Mouse (Mus musculus) 3134 (cell line): ENCODE data around the gene Cfd.
A peak's percentile ranks its signal among the peaks of the same experiment; 100 is the strongest.
"Not testable (repeated sequence)": the region's sequence is repeated elsewhere in the genome, so short reads cannot be mapped to it uniquely, and the experiment has no call there.

ENCODE experiments used
- DNase-seq: peaks from one replicate; pipeline ENCODE4 v3.0.0-alpha.2; 2011; ENCODE audit warnings: low spot score; ENCODE audit not compliant: insufficient read length; ENCODE audit errors: extremely low read depth

Gene Cfd

DNA sequence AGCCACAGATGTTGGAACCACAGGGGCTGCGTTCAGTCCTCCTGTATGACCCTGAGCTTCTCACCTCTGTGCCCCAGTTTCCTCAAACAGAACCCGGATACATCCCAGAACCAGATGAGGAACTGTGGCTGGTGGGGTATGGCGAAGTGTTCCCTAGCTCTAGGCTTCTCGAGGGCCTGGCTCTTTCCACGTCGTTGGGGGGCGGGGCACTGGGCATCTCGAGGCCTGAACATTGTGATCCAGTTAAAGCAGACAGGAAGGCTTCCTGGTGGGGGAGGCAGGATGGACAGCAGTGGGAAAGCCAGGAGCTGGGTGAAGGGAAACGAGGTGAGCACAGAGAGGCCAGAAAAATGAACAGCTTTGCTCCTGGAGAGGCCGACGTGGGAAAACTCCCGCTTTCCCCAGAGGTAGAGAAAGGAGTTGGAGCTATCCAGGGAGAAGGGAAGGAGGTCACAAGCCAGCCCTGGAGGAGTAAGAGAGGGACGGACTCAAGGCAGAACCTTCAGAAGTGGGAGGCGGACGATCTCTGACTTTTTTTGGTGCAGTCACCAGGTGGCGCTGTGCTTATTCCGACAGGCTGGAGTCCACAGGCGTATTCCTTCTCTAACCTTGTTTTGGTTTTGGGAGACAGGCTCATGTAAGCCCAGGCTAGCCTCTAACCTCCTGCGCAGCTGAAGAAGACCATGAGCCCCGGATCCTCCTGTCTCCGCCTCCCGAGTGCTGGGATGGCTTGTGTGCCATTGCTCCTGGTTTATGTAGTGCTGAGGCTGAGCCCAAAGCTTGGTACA, 7.2 kb upstream of the Cfd start:
- peak; percentile 67 for DNase-seq

DNA sequence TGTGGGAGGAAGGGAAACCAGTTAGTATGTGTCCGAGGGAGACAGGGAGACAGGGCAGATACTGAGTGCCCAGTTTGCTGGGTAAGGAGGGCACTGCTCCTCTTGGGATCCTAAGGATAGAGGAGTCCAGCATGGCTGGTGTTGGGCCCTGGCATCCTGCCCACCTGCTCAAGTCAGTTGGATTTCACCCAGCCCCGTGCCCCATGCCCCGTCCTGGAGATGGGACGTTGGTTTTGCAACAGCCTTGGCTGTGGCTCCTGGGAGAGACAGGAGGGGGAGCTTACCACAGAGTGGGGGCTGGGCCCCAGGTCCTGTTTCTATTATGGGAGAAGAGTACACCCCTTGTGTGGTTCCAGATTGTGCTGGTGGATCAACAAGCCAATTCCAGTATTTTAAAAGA, 6.2 kb upstream of the Cfd start:
- DNase-seq = peak; percentile 58

DNA sequence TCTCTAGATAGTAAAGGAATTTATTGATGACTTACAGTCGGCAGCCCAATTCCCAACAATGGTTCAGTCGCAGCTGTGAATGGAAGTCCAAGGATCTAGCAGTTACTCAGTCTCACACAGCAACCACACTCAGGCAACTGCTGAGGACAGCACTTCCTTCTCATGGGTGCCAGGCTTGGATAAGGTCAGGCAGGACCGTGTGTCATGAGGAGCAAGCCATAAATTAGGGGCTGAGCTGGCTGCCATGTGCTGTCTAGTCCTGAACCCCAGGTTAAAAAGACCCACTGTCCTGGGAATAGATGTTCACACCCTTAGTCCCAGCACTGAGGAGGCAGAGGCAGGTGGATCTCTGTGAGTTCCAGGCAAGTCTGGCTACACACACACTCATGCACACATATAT, 5.7 kb upstream of the Cfd start:
- not testable (repeated sequence) for DNase-seq

DNA sequence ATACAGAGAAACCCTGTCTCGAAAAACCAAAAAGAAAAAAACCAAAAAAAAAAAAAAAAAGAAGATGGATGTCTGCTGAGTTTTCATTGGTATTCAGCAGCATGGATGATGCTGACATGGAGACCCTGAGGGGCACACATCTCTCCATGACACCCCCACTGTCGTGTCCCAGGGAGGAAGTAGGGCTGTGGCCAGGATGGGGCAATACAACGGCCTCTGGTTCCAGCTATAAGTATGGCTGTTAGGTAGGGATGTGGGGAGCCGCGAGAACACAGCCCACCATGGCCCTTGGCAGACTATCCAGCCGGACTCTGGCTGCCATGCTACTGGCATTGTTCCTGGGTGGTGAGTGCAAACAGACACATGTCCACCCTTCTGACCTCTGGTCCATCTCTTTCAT, 4.6 kb upstream of the Cfd start, which contains the start of gene Elane:
Gene Elane, plus strand, starts transcription at position 194 of the 400 bp plus-strand sequence.
- DNase-seq = no peak

DNA sequence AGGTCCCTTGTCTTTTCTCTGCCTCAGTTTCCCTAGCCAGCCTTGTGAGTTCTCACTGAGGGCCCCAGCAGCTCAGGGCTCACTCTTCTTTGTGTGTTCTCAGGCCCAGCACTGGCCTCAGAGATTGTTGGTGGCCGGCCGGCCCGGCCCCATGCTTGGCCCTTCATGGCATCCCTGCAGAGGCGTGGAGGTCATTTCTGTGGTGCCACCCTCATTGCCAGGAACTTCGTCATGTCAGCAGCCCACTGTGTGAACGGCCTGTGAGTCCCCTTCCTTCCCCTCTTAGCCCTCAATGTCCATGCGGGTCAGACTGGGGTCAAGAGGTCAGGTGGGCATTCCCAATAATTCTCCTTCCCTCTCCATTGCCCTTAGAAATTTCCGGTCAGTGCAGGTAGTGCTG, 4.0 kb upstream of the Cfd start:
- no peak for DNase-seq

DNA sequence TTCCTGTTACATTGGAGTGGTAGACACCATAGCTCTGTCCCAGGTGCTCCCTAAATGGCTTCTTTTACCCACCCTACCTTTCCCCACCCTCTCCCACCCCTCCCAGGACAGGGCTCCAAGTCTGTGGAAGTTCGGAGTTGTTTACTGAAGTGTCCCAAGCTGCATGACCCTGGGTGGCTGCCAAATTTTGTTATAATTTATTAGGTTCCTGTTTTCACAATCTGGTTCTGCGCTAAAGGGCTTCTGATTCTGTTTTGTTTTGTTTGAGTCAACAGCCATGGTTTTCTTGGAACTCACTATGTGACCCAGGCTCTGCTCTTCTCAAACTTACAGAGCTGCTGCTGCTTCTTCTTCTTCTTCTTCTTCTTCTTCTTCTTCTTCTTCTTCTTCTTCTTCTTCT, 1.3 kb upstream of the Cfd start:
- DNase-seq = no peak

DNA sequence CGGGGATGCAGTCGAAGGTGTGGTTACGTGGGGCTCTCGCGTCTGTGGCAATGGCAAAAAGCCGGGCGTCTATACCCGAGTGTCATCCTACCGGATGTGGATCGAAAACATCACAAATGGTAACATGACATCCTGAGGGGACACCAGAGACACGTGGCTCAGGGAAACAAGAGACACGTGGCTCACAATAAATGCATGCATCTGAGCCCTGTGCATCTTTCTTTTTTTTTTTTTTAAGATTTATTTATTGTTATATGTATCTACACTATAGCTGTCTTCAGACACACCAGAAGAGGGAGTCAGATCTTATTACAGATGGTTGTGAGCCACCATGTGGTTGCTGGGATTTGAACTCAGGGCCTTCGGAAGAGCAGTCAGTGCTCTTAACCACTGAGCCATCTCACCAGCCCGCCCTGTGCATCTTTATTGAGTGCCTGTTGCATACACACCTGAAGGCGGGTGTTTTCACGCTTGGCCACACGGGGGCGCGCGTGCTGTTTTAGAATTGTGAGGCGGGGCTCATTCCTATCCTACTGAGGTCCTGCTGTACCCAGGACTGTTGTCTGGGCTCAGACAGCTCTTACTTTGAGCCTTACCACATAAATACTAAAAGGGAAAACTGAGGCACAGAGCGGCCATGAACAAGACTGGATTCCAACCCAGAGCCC, 1.9 kb downstream of the Cfd start:
- peak; percentile 62 for DNase-seq

DNA sequence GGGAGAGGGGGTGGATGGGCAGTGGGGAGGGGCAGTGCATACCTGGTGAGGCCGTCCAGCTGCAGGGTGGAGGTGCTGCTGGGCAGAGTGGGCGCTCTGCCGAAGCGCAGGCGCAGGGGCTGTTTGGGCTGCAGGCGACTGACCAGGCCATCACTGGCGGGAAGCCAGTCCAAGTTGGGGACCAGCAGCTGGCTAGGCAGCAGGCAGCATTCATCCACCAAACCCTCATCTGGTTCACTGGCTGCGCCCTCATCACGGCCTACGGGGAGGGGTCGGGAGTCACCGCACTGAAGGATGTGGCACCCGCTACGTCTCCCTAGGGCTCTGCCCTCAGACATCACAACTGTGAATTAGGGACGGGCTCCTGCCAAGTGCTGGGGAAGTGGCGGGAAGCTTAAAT, 5.7 kb downstream of the Cfd start:
- DNase-seq = no peak

DNA sequence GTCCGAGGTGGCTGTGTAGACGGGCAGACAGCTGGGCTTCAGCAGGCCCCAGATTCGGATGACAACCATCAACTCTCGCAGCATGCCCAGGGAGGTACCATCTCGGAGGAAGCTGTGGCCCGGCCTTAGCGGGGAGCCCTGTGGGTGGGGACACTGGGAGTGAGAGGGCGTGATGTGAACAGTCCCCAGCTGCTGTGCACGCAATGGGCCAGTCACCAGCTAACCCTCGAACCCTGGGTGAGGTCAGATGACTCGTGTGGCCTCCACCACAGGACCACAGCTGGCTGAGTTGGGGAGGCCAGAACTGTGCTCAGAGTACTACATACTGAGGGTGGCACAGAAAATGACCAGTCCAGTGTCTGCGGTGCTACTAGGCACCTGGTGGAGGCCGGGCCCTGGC, 6.2 kb downstream of the Cfd start:
- DNase-seq = no peak

DNA sequence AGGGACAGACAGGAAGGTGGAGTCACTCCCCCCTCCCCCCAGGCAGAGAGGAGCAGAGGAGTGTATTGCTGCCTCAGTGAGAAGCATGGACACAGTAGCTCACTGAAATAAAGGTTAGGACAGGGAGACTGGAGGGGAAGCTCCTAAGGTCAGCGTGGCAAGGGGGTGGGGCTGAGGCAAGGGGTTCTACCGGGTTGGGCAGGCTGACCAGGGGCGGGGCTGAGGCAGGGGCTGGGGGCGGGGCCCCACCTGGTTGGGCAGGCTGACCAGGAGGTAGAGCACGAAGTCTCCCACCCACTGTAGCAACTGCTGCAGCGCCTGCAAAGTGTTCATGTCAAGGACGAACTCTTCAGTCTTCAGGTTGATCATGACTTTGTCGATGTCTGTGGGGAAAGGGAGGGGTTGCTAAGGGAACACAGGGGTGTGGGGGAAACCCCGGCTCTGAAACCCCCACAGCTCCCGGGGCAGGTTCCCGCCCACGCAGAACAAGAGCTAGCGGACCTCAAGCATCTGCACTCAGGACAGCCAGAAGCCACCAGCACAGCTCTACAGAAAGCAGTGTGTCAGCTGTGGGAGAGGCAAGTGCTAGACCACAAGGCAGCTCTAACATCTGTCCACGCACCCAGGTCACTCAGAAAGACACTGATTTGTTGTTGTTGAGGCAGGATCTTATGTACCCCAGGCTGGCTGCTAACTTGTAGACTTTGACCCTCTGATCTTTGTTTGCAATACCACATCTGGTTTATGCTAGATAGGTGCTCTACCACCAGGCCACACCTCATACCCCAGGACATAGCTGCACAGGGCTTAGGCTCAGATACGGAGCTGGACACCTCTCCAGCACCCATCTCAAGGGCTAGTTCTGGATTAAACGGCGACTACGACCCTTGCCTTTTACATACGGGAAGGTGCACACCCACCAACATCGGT, 6.9 kb downstream of the Cfd start:
- no peak for DNase-seq

DNA sequence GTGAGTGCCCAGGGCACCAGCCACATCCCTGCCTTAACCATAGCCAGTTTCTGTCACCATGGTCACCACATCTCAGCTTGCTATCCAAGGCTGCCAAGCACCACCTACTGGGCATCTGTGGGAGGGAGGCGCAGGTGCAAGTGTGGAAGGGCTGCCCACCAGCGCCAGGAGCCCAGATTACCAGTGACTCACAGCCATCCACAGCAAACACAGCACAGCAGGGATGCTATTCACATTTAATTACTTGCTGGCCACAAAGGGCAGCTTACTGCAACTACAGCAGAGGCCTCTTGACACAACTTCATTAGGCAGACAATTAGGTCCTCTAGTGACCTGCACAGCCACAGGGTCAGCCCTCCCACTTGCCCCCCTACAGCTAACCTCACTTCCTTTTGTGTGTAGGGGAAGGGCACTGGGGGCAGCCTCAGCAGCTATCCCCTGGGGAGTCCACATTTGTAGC, 10.3 kb downstream of the Cfd start:
- DNase-seq = no peak

DNA sequence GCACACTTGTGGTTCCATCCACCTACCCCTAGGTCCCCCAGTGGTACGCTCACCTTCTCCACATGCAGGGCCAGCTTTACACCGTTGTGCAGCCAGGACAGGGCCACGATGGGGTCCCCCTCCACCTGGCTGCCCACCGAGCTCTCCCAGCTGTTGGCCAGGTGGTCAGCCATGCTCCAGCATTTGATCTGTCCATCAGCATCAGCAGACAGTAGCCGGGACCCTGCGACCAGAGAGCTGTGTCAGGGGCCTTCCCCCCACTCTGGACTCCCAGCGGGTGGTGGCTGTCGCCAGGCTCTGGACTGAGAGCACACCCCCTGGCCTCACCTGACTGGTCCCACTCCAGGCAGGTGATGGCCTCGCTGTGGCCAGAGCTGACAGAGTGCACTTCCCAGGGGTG, 16.1 kb downstream of the Cfd start:
- DNase-seq = no peak

DNA sequence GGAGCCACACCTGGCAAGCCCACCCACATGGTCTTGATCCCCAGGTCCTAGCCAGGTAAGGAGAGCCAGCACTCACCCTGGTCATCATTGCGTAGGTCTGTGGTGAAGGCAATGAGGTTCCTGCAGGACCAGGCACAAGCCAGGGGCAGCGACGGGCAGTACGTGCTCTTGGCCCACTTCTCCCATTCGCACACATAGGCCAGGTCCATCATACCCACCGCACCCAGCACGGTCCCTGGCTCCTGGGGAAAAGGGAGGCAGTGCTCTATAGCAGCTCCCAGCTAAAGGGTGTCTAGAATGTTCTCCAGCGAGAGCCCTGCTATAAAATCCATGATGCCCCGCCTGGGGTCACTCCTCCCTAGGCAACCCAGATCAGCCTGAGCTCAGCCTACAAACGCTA, 16.8 kb downstream of the Cfd start:
- no peak for DNase-seq

DNA sequence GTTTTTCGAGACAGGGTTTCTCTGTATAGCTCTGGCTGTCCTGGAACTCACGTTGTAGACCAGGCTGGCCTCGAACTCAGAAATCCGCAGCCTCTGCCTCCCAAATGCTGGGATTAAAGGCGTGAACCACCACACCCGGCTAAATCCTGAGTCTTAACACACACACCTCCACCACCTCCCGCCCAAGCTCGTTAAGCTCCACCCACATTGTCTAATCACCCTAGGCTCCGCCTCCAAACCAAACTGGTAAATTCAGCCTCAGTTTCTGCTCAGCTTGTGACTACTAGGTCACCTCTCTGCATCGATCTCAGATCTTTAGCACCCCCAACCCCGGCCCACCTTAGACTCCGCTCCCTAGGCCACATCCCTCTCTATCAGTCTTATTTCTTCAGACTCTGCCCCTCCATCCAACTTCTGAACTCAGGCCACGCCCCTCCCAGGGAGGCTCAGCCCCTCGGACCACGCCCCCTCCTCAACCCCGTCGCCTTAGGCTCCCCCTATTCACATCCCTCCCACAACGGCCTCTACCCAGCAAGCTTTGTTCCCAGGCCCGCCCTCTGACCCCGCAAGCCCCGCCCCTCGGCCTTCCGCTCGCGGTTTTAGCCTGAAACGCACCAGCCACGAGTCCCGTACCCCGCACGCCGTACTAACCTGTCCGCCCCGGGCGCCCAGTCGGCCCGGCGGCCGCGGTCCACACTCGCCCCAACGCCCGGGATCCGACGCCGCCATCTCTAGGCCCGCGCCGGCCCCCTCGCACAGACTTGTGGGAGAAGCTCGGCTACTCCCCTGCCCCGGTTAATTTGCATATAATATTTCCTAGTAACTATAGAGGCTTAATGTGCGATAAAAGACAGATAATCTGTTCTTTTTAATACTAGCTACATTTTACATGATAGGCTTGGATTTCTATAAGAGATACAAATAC, 17.8 kb downstream of the Cfd start, which contains the start of gene Med16:
Gene Med16, minus strand, starts transcription at position 757 of the 925 bp plus-strand sequence.
- peak; percentile 99 for DNase-seq

DNA sequence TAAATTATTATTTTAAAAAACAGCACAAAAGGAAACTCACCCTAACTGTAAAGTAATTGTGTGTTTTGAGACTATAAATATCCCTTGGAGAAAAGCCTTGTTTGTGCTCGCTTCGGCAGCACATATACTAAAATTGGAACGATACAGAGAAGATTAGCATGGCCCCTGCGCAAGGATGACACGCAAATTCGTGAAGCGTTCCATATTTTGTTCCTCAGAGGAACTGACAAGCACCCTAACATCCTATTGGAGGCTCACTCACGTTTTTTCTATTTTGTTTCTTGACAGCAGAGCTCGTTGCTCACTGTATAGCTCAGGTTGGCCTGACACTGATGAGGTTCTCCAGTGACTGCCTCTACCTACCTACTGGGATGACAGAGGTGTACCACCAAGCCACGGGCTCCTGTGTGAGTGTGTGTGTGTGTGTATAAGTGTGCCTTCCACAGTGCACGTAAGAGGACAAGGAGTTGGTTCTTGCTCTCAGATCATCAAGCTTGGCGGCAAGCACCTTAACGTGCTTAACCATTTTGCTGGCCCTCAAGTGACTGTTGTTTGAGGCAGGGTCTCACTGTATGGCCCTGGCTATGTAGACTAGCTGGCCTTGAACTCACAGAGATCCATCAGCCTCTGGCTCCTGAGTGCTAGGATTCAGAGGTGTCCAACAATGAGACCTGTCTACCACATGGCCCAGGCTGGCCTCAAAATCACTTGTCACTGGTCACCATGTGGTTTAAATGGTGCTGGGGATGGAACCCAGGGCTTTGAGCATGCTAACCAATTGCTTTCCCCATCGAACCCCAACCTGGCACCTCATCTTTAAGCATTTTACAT, 18.7 kb downstream of the Cfd start:
- DNase-seq = peak; percentile 44

DNA sequence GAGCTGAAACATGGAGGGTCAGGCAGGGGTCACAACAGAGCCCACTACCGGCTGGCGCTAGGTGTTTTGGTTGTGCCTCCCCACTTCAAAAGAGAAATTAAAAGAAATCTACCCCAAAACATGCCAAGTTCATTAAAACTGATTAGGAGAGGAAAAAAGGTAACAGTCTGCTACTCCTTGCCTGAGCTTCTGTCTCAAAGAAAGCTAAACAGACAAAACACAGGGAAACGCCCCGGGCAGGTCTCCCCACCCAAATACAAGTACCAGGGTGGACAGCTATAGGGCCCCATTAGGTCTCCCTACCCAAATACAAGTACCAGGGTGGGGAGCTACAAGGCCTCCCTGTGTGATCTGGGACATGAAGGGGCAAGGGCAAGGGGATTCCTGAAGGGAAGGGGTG, 19.9 kb downstream of the Cfd start, which contains the start of gene Gm26602:
Gene Gm26602, plus strand, starts transcription at position 301 of the 400 bp plus-strand sequence.
- no peak for DNase-seq

DNA sequence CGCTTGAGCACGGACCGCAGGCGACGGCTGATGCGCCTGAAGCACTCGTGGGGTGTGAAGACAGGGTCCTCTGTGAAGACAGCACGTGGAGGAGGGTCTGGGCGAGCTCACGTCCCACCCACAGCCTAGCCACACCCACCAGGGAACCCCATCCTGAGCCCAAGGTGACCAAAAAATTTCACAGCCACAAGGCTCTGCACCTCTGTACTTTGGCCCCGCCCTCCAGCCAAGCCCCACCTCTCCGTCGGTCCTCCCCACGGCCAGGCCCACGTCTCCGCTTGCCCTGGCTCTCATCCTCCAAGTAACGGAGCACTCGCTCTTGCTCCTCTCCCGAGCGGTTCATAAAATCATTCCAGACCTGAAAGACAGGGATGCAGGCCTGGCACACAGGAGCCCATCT, 21.8 kb downstream of the Cfd start:
- no peak for DNase-seq

DNA sequence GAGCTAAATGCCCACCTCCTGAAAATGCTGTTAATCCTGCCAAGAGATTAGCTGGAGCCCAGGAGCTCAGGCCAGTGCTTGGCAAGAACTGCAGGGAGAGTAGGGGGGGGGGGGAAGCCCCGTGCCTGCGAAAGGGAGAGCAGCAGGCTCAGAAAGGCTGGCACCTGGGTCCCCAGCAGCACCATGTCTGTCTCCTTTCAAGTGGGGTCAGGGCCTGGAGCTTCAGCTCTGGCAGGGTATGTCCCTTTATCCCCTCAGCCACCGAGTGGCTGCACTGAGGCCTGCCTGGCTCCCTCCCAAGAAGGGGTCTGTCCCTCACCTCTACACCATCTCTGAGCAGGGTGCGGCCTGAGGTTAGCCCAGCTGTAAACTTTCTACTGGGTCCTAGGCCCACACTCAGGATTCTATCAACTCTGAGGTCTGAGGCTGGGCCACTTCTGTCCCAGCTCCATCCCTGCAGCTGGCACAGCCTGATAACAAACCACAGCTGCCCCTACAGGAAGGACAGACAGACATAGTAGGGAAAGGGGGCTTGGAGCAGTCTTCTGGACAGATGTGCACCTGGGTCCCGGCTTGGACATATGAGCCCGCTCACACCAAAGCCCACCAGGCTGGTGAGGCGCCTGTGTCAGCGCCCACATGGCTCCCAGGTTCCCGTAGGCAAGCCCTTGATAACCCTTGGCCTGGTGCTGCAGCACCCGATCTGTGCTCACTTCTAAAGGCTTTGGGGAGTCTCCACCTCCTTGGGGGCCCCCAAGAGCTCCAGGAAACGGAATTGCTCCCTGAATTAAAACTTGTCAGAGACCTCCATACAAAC, 23.7 kb downstream of the Cfd start:
- no peak for DNase-seq
